Mouse (Mus musculus) megakaryocyte, embryonic 14.5 days (primary cell): Measurements from ENCODE around the gene Dlgap5.

Experiments
- FLI1 ChIP-seq: IDR thresholded peaks from 2 replicates; pipeline ENCODE4 v1.6.1; 2012; ENCODE audit warnings: low read length, inconsistent platforms, mixed read lengths
- GATA1 ChIP-seq: IDR thresholded peaks from 3 replicates; pipeline ENCODE4 v1.6.1; 2012; ENCODE audit warnings: mixed read lengths, low read length, inconsistent platforms, borderline replicate concordance

- TF ChIP-seq GATA1 (no peak), FLI1 (no peak)
Observed at GRCm38 (mm10) chr14:47340231-47340925, 77.8 kb downstream of the Dlgap5 start.
